Mouse (Mus musculus) CH12.LX (cell line): ENCODE data around the gene Epha6. TPM values are rescaled to one million over a fixed set of nuclear protein-coding genes. Genes with fewer than 3 reads are reported as not detected.

Source experiments
- DNase-seq: peaks from one replicate; pipeline ENCODE4 v3.0.0-alpha.2; 2013; ENCODE audit errors: extremely low read depth
- H3K27ac ChIP-seq: 2 replicates; pipeline ENCODE4 v1.5.1; 2012; ENCODE audit warnings: low read depth, mild to moderate bottlenecking, control low read depth, moderate library complexity; ENCODE audit not compliant: insufficient read depth
- H3K27me3 ChIP-seq: replicated peaks from 2 replicates; pipeline ENCODE3; 2012; ENCODE audit warnings: inconsistent platforms
- H3K36me3 ChIP-seq, 2 experiments: replicated peaks in 1 of 2; 2 replicates each; pipeline versions ENCODE3 to v1.6.1; 2012; ENCODE audit warnings: inconsistent platforms in 1 of 2, low read length in 1 of 2, mild to moderate bottlenecking in 1 of 2, mixed read lengths in 1 of 2, moderate library complexity in 1 of 2; ENCODE audit not compliant: control insufficient read depth in 1 of 2, insufficient read depth in 1 of 2
- H3K4me1 ChIP-seq, 2 experiments: 2 replicates each; pipeline ENCODE4 v1.6.1; 2012; ENCODE audit warnings: inconsistent platforms in 1 of 2, moderate library complexity in 1 of 2; ENCODE audit not compliant: insufficient read depth in 2 of 2, control insufficient read depth in 1 of 2
- H3K4me2 ChIP-seq: 2 replicates; pipeline ENCODE4 v1.6.1; 2012; ENCODE audit warnings: low read depth, mild to moderate bottlenecking, control low read depth; ENCODE audit not compliant: poor library complexity, insufficient read depth, severe bottlenecking
- H3K4me3 ChIP-seq, 3 experiments: fragments of 150-350 bp in 1 of 3; sonication (generic) in 1 of 3; replicated peaks in 1 of 3; 2 replicates each; pipeline versions ENCODE3 to v1.5.1; 2011 to 2012; ENCODE audit warnings: low read depth in 2 of 3, low read length in 2 of 3, mild to moderate bottlenecking in 2 of 3, moderate library complexity in 2 of 3, control low read depth in 1 of 3, improper control_type of control experiment in 1 of 3, inconsistent platforms in 1 of 3, mixed read lengths in 1 of 3; ENCODE audit not compliant: poor library complexity in 1 of 3
- H3K79me2 ChIP-seq: replicated peaks from 2 replicates; pipeline ENCODE4 v1.6.1; 2012; ENCODE audit warnings: mild to moderate bottlenecking, moderate library complexity; ENCODE audit not compliant: control insufficient read depth, poor library complexity, insufficient read depth, severe bottlenecking; ENCODE audit errors: extremely low read depth
- H3K9ac ChIP-seq: 2 replicates; pipeline ENCODE4 v1.6.1; 2012; ENCODE audit warnings: low read depth, mild to moderate bottlenecking, control low read depth, moderate library complexity; ENCODE audit not compliant: insufficient read depth
- H3K9me3 ChIP-seq: replicated peaks from 2 replicates; pipeline ENCODE3; 2012; ENCODE audit warnings: low read length, inconsistent platforms, mixed read lengths
- BHLHE40 ChIP-seq: IDR thresholded peaks from 2 replicates; pipeline ENCODE4 v1.6.1; 2011; ENCODE audit warnings: mild to moderate bottlenecking, low read depth, low read length, improper control_type of control experiment
- CHD2 ChIP-seq: IDR thresholded peaks from 2 replicates; pipeline ENCODE4 v1.6.1; 2011; ENCODE audit warnings: low read length, improper control_type of control experiment
- CTCF ChIP-seq, 2 experiments: IDR thresholded peaks in 1 of 2; conservative IDR thresholded peaks in 1 of 2; 2 replicates each; pipeline ENCODE4 v1.5.1; 2011 to 2012; ENCODE audit warnings: low read depth in 2 of 2, low read length in 2 of 2, improper control_type of control experiment in 1 of 2, inconsistent platforms in 1 of 2, mild to moderate bottlenecking in 1 of 2, moderate library complexity in 1 of 2
- E2F4 ChIP-seq: IDR thresholded peaks from 2 replicates; pipeline ENCODE4 v1.6.1; 2011; ENCODE audit warnings: low read depth, low read length, improper control_type of control experiment; ENCODE audit not compliant: insufficient replicate concordance
- ELF1 ChIP-seq: IDR thresholded peaks from 2 replicates; pipeline ENCODE4 v1.6.1; 2014; ENCODE audit warnings: low read depth, mild to moderate bottlenecking, inconsistent platforms, low read length, improper control_type of control experiment
- GABPA ChIP-seq: IDR thresholded peaks from 2 replicates; pipeline ENCODE4 v1.6.1; 2012; ENCODE audit warnings: low read depth, low read length, improper control_type of control experiment, inconsistent platforms; ENCODE audit not compliant: insufficient replicate concordance
- IRF4 ChIP-seq: IDR thresholded peaks from 2 replicates; pipeline ENCODE4 v1.6.1; 2014; ENCODE audit warnings: low read depth, mild to moderate bottlenecking, inconsistent platforms, low read length, improper control_type of control experiment
- JUN ChIP-seq: IDR thresholded peaks from 2 replicates; pipeline ENCODE4 v1.6.1; 2011; ENCODE audit warnings: low read depth, mild to moderate bottlenecking, low read length, improper control_type of control experiment, moderate library complexity; ENCODE audit not compliant: insufficient read depth
- MAX ChIP-seq: IDR thresholded peaks from 2 replicates; pipeline ENCODE4 v1.6.1; 2011; ENCODE audit warnings: low read length, improper control_type of control experiment
- MEF2A ChIP-seq: IDR thresholded peaks from 2 replicates; pipeline ENCODE4 v1.6.1; 2014; ENCODE audit warnings: low read depth, mild to moderate bottlenecking, inconsistent platforms, low read length, improper control_type of control experiment, borderline replicate concordance
- MXI1 ChIP-seq: IDR thresholded peaks from 2 replicates; pipeline ENCODE4 v1.6.1; 2011; ENCODE audit warnings: mild to moderate bottlenecking, low read depth, low read length, improper control_type of control experiment
- NELFE ChIP-seq: IDR thresholded peaks from 2 replicates; pipeline ENCODE4 v1.6.1; 2011; ENCODE audit warnings: low read depth, low read length, improper control_type of control experiment
- PAX5 ChIP-seq: IDR thresholded peaks from 2 replicates; pipeline ENCODE4 v1.6.1; 2012; ENCODE audit warnings: low read length, inconsistent platforms, mixed read lengths
- POLR2A ChIP-seq: IDR thresholded peaks from 2 replicates; pipeline ENCODE4 v1.6.1; 2011; ENCODE audit warnings: low read depth, mild to moderate bottlenecking, improper control_type of control experiment, low read length
- RAD21 ChIP-seq: IDR thresholded peaks from 2 replicates; pipeline ENCODE4 v1.6.1; 2011; ENCODE audit warnings: low read depth, mild to moderate bottlenecking, low read length, improper control_type of control experiment, moderate library complexity
- TBP ChIP-seq: conservative IDR thresholded peaks from 2 replicates; pipeline ENCODE4 v1.6.1; 2011; ENCODE audit warnings: low read depth, low read length, improper control_type of control experiment
- TCF12 ChIP-seq: IDR thresholded peaks from 2 replicates; pipeline ENCODE4 v1.6.1; 2014; ENCODE audit warnings: low read depth, mild to moderate bottlenecking, inconsistent platforms, low read length, improper control_type of control experiment
- UBTF ChIP-seq: IDR thresholded peaks from 2 replicates; pipeline ENCODE4 v1.6.1; 2012; ENCODE audit warnings: low read depth, mild to moderate bottlenecking, inconsistent platforms, low read length, improper control_type of control experiment, moderate library complexity
- USF1 ChIP-seq: IDR thresholded peaks from 2 replicates; pipeline ENCODE4 v1.6.1; 2014; ENCODE audit warnings: low read depth, mild to moderate bottlenecking, inconsistent platforms, low read length, improper control_type of control experiment
- ZC3H11A ChIP-seq: IDR thresholded peaks from 2 replicates; pipeline ENCODE4 v1.6.1; 2012; ENCODE audit warnings: low read depth, mild to moderate bottlenecking, inconsistent platforms, low read length, improper control_type of control experiment
- ZMIZ1 ChIP-seq: IDR thresholded peaks from 2 replicates; pipeline ENCODE4 v1.6.1; 2012; ENCODE audit warnings: low read depth, mild to moderate bottlenecking, inconsistent platforms, low read length, improper control_type of control experiment
- dilution Hi-C: fragments of 300-500 bp; cut with MboI; formaldehyde crosslinking; loops from 2 replicates; pipeline ENCODE4 v1.14.3; 2020; ENCODE audit warnings: low sequenced_read_pairs; ENCODE audit not compliant: extremely low pct_unique_long_range_greater_than_20kb, extremely low pct_ligation_motif_present
- in situ Hi-C: fragments of 300-500 bp; cut with MboI; formaldehyde crosslinking; loops from 3 replicates; pipeline ENCODE4 v1.14.3; 2019; ENCODE audit warnings: low sequenced_read_pairs, low pct_ligation_motif_present, low pct_unique_long_range_greater_than_20kb, mixed read lengths
- polyA plus RNA-seq: library from polyadenylated mRNA; unstranded; fragments of >175 nt; gene quantifications from 2 replicates; pipeline ENCODE4 v1.2.1, GENCODE M21; 2012; ENCODE audit warnings: low read depth; ENCODE audit not compliant: insufficient read length
- total RNA-seq, 2 experiments: library from RNA; depleted of rRNA; stranded (reverse); fragments of 300-350 nt in 1 of 2; fragments of >200 nt in 1 of 2; gene quantifications; 2 replicates each; pipeline ENCODE4 v1.2.3; 2012 to 2014

Epha6 gene
- total and polyA plus RNA-seq, 3 experiments: not detected

- TF ChIP-seq UBTF: no peak
- TF ChIP-seq MXI1: no peak
- peak; percentile 77 for TF ChIP-seq IRF4
- TF ChIP-seq MEF2A: 0 out of 2 replicates have a peak, but pooled peaks have one; percentile 18
- TF ChIP-seq RAD21: peak; percentile 55
- 0 out of 2 replicates have a peak, but pooled peaks have one; percentile 15 for TF ChIP-seq BHLHE40
Observed at GRCm38 (mm10) chr16:59615675-59616074, 989.7 kb downstream of the Epha6 start (continued).

GRCm38 (mm10) chr16:59610750-59611149, 994.6 kb downstream of the Epha6 start:
- Histone ChIP-seq H3K4me3 (no peak overlapping the region), H3K9me3 (no peaks in the 10 kb centered on the region), H3K9ac (no peak overlapping the region), H3K27ac (no peak overlapping the region), H3K4me1 (peaks cover 2 to 7% of the 10 kb centered on the region in 2 experiments; a peak in 3 of 4 replicates), H3K36me3 (no peaks in the 10 kb centered on the region), H3K79me2 (no peaks in the 10 kb centered on the region), H3K4me2 (no peak overlapping the region)
- dilution Hi-C loops (no loop called here), in situ Hi-C loops (loop anchor here (10.0 kb wide), 1 partner anchor 76 kb away; no protein-coding TSS in a partner anchor)
- no peak for DNase-seq
- TF ChIP-seq E2F4 (no peak), USF1 (no peak), JUN (no peak), MAX (no peak), CTCF (conservative IDR thresholded peaks at IDR 0.05 in 1 of 2, IDR thresholded peaks at IDR 0.05 in 1 of 2; ENCODE audit: low read depth in 2 of 2, low read length in 2 of 2) (no peak), NELFE (no peak), RAD21 (no peak), POLR2A (no peak), CHD2 (no peak), ZMIZ1 (no peak), TCF12 (no peak), GABPA (no peak), PAX5 (no peak), UBTF (no peak), MXI1 (no peak), ELF1 (no peak), TBP (no peak), ZC3H11A (no peak)
- TF ChIP-seq, all 38 proteins: peak for 0
- no peaks in the 10 kb centered on the region for H3K27me3 ChIP-seq
